Mouse (Mus musculus): ENCODE data around the gene Pola2.

- TF ChIP-seq CTCF (IDR thresholded peaks at IDR 0.05; ENCODE audit: extremely low read depth, insufficient read length, insufficient replicate concordance, low read depth, low read length) (no peak), POLR2A (IDR thresholded peaks at IDR 0.05; ENCODE audit: low read depth, low read length) (no peak)
Measured at GRCm38 (mm10) chr19:5965910-5966309, 1.9 kb upstream of the Pola2 start.

Measured in small intestine, adult 2 months (tissue).